Mouse (Mus musculus) thymus, adult 2 months (tissue): ENCODE measurements around the gene Fam45a. TPM values are rescaled to one million over a fixed set of nuclear protein-coding genes. Genes with fewer than 3 reads are reported as not detected.

Experiments
- DNase-seq: peaks from one replicate; pipeline ENCODE4 v3.0.0; 2021
- H3K27ac ChIP-seq: fragments of 200-500 bp; 2 replicates; pipeline ENCODE4 v1.5.1; 2012; ENCODE audit warnings: low read length, control low read depth; ENCODE audit not compliant: control insufficient read depth, insufficient read depth
- H3K27me3 ChIP-seq: fragments of 200-500 bp; 2 replicates; pipeline ENCODE4 v1.6.1; 2012; ENCODE audit warnings: mild to moderate bottlenecking, low read length, moderate library complexity, mixed read lengths; ENCODE audit not compliant: control insufficient read depth, insufficient read depth
- H3K36me3 ChIP-seq: fragments of 200-500 bp; 2 replicates; pipeline ENCODE4 v1.6.1; 2012; ENCODE audit warnings: mild to moderate bottlenecking, low read length, moderate library complexity; ENCODE audit not compliant: control insufficient read depth, insufficient read depth
- H3K4me1 ChIP-seq: fragments of 200-500 bp; replicated peaks from 2 replicates; pipeline ENCODE4 v1.6.1; 2012; ENCODE audit warnings: low read length; ENCODE audit not compliant: control insufficient read depth, insufficient read depth
- H3K4me3 ChIP-seq: fragments of 200-500 bp; 2 replicates; pipeline ENCODE4 v1.5.1; 2012; ENCODE audit warnings: mild to moderate bottlenecking, low read length, control low read depth, moderate library complexity; ENCODE audit not compliant: control insufficient read depth, insufficient read depth
- CTCF ChIP-seq: fragments of 200-500 bp; IDR thresholded peaks from 2 replicates; pipeline ENCODE4 v1.5.1; 2012; ENCODE audit warnings: mild to moderate bottlenecking, control low read depth, low read length, moderate library complexity, borderline replicate concordance; ENCODE audit not compliant: control insufficient read depth, poor library complexity, insufficient read depth; ENCODE audit errors: extremely low read depth
- POLR2A ChIP-seq: fragments of 200-500 bp; IDR thresholded peaks from 2 replicates; pipeline ENCODE4 v1.6.1; 2012; ENCODE audit warnings: mild to moderate bottlenecking, low read length, control low read depth, moderate library complexity; ENCODE audit not compliant: control insufficient read depth, poor library complexity, insufficient read depth; ENCODE audit errors: extremely low read depth
- WGBS: fragments of 180-500 bp; shearing (Covaris S2); methylation state at CpG from one replicate; pipeline ENCODE4 v1.1.7; 2018; 5-methylcytosine and 5-hydroxymethylcytosine counted together
- polyA plus RNA-seq: library from polyadenylated mRNA; depleted of rRNA; stranded (reverse); fragments of >200 nt; gene quantifications from 2 replicates; pipeline ENCODE4 v1.2.3, GENCODE M21; 2012; rRNA removed

Fam45a gene
- polyA plus RNA-seq, 1 experiment = 11.5 TPM

- whole genome bisulfite sequencing = 86% methylated on average over 5 of the region's 5 CpGs
These were observed 60.0 kb downstream of the Fam45a start for GRCm38 (mm10) chr19:60871366-60871765.

GRCm38 (mm10) chr19:60872272-60872671 is 60.9 kb downstream of the Fam45a start:
- no peak for DNase-seq
- H3K4me3 ChIP-seq = no peak overlapping the region
- 65% methylated on average over 1 of the region's 1 CpGs for WGBS
- TF ChIP-seq POLR2A (no peak), CTCF (no peak)
- H3K4me1 ChIP-seq = peaks cover 7% of the 10 kb centered on the region
- no peak overlapping the region for H3K27ac ChIP-seq
- H3K36me3 ChIP-seq = peaks cover 13% of the 10 kb centered on the region
- H3K27me3 ChIP-seq = no peaks in the 10 kb centered on the region

More at GRCm38 (mm10) chr19:60871366-60871765, 60.0 kb downstream of the Fam45a start:
- H3K4me3 ChIP-seq = no peak overlapping the region
- TF ChIP-seq POLR2A (no peak), CTCF (no peak)
- H3K27ac ChIP-seq = no peak overlapping the region
- peaks cover 7% of the 10 kb centered on the region for H3K4me1 ChIP-seq
- no peaks in the 10 kb centered on the region for H3K27me3 ChIP-seq
- H3K36me3 ChIP-seq = peaks cover 13% of the 10 kb centered on the region
- DNase-seq = no peak

GRCm38 (mm10) chr19:60873501-60873900 is 62.1 kb downstream of the Fam45a start:
- TF ChIP-seq CTCF (no peak), POLR2A (no peak)
- DNase-seq = no peak
- no peaks in the 10 kb centered on the region for H3K27me3 ChIP-seq
- WGBS = 13% methylated on average over 4 of the region's 4 CpGs
- H3K36me3 ChIP-seq = peaks cover 11% of the 10 kb centered on the region
- H3K27ac ChIP-seq = no peak overlapping the region
- H3K4me3 ChIP-seq = no peak overlapping the region
- H3K4me1 ChIP-seq = peaks cover 7% of the 10 kb centered on the region

GRCm38 (mm10) chr19:60874064-60874694 is 62.8 kb downstream of the Fam45a start, which contains the start of gene Prdx3:
Prdx3 (minus strand) TSS chr19:60874556.
- no peaks in the 10 kb centered on the region for H3K27me3 ChIP-seq
- peak within 1 kb of the TSS; percentile 70 for H3K4me3 ChIP-seq
- TF ChIP-seq CTCF = no peak
- TF ChIP-seq POLR2A = peak; percentile 63
- WGBS = under 1% methylated on average over 28 of the region's 28 CpGs
- no peak within 1 kb of the TSS for H3K27ac ChIP-seq
- peak; percentile 99 for DNase-seq
- H3K36me3 ChIP-seq = peaks cover 8% of the 10 kb centered on the region
- peaks cover 7% of the 10 kb centered on the region for H3K4me1 ChIP-seq

GRCm38 (mm10) chr19:60883129-60883528 is 71.7 kb downstream of the Fam45a start:
- no peaks in the 10 kb centered on the region for H3K36me3 ChIP-seq
- TF ChIP-seq POLR2A (no peak), CTCF (no peak)
- H3K4me1 ChIP-seq = no peaks in the 10 kb centered on the region
- 88% methylated on average over 3 of the region's 3 CpGs for WGBS
- H3K27ac ChIP-seq = no peak overlapping the region
- no peak overlapping the region for H3K4me3 ChIP-seq
- H3K27me3 ChIP-seq = no peaks in the 10 kb centered on the region
- no peak for DNase-seq

Other genes with a start within 250 kb of the Fam45a start
- gene Cacul1, start 230.6 kb upstream of the Fam45a start, polyA plus RNA-seq = 13.8 and 21.3 TPM in 2 replicates
- 2.2 and 3.4 TPM in 2 replicates for gene Nanos1, start 55.6 kb upstream of the Fam45a start, polyA plus RNA-seq
- gene Eif3a, start 20.9 kb upstream of the Fam45a start, polyA plus RNA-seq = 43.3 and 45.1 TPM in 2 replicates
- 0.98 and 1.7 TPM in 2 replicates for gene Sfxn4, start 49.9 kb downstream of the Fam45a start, polyA plus RNA-seq
- gene Prdx3, start 63.0 kb downstream of the Fam45a start, polyA plus RNA-seq = 102 and 110 TPM in 2 replicates
- gene Grk5, start 78.2 kb downstream of the Fam45a start, polyA plus RNA-seq = 1.9 and 2.0 TPM in 2 replicates